In the genomic region with DNA sequence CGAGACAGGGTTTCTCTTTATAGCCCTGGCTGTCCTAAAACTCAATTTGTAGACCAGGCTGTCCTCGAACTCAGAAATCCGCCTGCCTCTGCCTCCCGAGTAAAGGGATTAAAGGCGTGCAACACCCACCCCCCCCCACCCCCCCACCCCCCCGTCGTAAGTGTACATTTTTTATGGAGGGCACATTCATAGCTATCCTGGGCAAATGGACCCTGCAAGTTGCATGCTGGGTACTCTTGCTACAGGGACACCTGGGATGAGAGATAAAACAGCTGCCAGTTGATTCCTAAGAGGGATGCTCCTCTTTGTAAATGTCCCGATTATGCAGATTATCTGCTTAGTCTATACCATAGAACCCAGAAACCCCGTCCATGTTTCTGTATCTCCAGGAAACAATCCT, we compare ENCODE assay signal across 13 mouse cellular contexts.
"Had no signal": no experiment of that assay in that cellular context is flagged by ENCODE, and none has a peak within 500 bp of the region (broad histone marks: within the 10 kb centered on the region; RNA-seq: fewer than 3 reads in every experiment).

No protein-coding gene starts in this region.

- H3K9me3 ChIP-seq: limb, embryonic 13.5 days; liver, embryonic 15.5 days; lung, embryonic 15.5 days; midbrain, embryonic 13.5 days; neural tube, embryonic 12.5 days had no signal

- DNase-seq: kidney, adult 18-20 months; kidney, postnatal 10 days; left cerebral cortex, postnatal 4 days; lung, postnatal 14 days; right cerebral cortex, postnatal 4 days; spleen, adult 18-20 months; thymus, adult 18-20 months; thymus, postnatal 14 days had no signal

- H3K36me3 ChIP-seq: limb, embryonic 13.5 days; liver, embryonic 15.5 days; lung, embryonic 15.5 days; midbrain, embryonic 13.5 days; neural tube, embryonic 12.5 days had no signal

- ATAC-seq: midbrain, embryonic 13.5 days had no signal

- H3K27ac ChIP-seq: limb, embryonic 13.5 days; lung, embryonic 15.5 days; midbrain, embryonic 13.5 days; neural tube, embryonic 12.5 days had no signal

- H3K9ac ChIP-seq: liver, embryonic 15.5 days; midbrain, embryonic 13.5 days had no signal

- H3K27me3 ChIP-seq: limb, embryonic 13.5 days; lung, embryonic 15.5 days; midbrain, embryonic 13.5 days; neural tube, embryonic 12.5 days had no signal
